Mouse (Mus musculus) adrenal gland, adult 8-10 months (tissue): ENCODE measurements around the gene Prkrip1. TPM values are rescaled to one million over a fixed set of nuclear protein-coding genes. Genes with fewer than 3 reads are reported as not detected.
"Not testable (repeated sequence)": the region's sequence is repeated elsewhere in the genome, so short reads cannot be mapped to it uniquely, and the experiment has no call there.

ENCODE experiments used
- DNase-seq: peaks from one replicate; pipeline ENCODE4 v3.0.0; 2022
- total RNA-seq, 4 experiments: library from RNA; stranded (reverse); gene quantifications; 2 replicates each; pipeline ENCODE4 v1.2.4; 2022

The Prkrip1 gene
- total RNA-seq, 4 experiments from 2014 or later = 28.2 to 37.8 (median 33.4) TPM

- not testable (repeated sequence) for DNase-seq
Observed at GRCm38 (mm10) chr5:136211341-136212102, 12.8 kb upstream of the Prkrip1 start.

- DNase-seq = no peak
Observed at GRCm38 (mm10) chr5:136210549-136210948, 11.8 kb upstream of the Prkrip1 start.

GRCm38 (mm10) chr5:136201832-136202231 is 3.1 kb upstream of the Prkrip1 start:
- peak; percentile 52 for DNase-seq

- no peak for DNase-seq
Observed at GRCm38 (mm10) chr5:136199526-136199925, 763 bp upstream of the Prkrip1 start.

- DNase-seq = no peak
Observed at GRCm38 (mm10) chr5:136191870-136192269, 6.9 kb downstream of the Prkrip1 start.

DNA sequence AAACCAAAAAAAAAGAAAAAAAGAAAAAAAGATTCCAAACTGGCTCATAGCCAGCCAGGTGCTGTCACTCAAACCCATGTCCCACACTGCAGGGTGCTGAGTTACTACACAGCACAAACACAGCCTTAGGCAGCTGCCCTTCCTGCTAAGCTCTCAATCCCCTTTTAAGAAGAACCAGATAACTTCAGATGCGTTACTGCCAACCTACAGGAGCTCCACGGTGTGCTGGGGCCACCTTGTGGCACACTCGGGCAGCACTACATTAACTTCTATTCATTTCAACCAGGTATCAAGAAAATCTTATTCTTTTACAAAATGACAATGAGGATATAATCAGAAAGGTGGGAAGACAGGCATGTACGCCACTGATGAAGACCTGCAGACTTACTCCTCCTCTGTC is 12.0 kb downstream of the Prkrip1 start:
- DNase-seq = no peak

DNA sequence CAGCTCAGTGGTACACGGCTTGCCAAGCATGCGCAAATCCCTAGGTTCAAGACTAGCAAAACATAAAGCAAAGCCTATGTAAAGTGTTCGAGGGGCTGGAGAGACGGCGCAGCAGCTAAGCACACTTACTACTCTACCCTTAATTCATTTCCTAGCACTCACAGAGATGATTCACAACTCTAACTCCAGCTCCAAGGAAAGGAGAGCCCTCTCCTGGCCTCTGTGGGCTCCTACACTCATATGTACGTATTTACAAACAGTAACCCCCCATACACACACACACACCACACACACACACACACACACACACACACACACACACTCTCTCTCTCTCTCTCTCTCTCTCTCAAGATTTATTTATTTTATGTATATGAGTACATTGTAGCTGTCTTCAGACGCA is 15.0 kb downstream of the Prkrip1 start:
- DNase-seq = no peak

DNA sequence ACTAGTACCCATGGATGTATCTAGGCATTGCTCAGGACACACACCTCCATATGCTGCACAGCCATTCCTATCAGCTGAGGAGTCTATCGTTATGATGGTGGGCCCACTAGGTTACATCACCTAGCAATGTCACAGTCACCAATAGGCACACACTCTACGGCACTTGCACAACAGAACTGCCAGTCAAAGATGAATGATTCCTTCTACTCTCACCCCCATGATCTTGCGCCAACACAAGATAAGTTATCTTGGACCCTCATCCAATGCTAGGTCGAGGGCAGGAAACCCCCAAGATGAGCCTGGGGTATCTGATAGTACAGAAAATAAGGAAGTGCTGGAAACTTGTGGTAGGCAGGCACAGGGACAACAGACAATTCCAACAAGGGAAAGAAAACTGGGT is 15.9 kb downstream of the Prkrip1 start:
- no peak for DNase-seq

- no peak for DNase-seq
Observed at GRCm38 (mm10) chr5:136182049-136182448, 16.7 kb downstream of the Prkrip1 start.

DNA sequence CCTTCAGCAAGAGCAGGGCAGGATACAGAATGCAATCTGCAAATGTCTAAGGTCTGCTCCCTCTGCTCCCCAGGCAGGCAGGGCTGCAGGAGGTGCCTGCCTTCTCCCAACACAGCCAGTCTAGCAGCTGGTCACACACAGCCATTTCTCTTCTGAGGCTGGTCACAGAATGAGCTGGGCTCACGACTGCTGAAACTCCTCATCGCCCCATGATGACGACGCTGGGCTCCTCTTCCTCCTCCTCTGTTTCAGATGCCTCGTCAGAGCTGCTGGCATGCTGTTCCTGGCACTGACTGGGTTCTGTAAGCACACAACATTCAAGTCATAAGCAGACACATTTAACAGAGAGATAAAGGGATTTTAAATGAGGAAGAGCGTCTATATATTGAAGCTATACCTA is 17.6 kb downstream of the Prkrip1 start:
- DNase-seq = no peak

DNA sequence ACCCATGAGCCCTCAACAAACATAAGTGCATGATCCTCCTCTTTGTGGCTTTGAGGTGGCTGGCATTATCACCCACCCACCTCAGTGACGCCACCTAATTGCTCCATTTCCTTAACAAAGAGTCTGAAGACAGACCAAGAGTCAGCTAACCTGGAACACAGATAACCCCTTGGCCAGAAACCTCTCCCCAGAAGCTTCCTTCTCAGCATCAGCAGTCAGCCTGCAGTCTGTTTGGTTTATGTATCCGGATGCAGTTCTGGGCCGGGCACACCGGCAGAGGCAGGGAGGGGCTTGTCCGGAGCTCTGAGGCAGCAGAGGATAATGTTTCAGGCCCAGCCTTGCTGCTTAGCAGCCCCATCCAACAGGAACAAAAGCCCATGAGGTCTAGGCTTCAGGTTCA is 19.2 kb downstream of the Prkrip1 start:
- no peak for DNase-seq

DNA sequence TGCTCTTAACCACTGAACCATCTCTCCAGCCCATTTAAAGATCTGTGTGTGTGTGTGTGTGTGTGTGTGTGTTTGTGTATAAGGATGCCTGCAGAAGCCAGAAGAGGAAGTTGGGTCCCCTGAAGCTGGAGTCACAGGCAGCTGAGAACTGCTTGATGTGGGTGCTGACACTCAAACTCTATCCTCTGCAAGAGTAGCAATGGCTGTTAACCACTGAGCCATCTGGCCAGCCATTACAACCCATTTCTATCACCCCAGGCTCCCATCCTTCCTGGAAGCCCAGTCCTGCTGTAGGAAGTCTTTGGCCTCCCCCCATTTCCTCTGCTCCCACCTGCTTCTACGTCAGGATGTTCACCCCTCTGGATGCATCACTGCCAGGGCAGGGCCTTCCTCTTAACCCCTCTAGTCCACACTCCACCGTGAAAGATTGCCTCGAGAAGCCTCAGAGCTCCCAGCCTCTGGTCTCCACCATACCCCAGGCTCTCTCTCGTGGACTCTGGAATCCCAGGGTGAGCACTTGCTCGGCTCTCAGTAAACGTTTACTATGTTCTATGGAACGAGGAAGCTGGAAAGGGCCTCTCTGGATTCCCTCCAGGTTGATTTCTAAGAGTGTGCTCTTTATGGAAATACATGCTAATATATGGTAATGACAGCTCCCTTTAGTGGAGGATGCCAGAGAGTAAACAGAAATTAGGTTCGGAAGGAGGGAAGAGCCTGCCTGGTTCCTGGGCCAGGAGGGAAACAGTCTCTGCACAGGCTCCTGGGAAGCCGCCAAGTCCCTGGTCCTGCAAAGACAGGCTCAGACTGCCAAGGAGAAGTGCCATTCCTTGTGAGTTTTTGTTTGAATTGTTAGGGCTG is 24.9 kb downstream of the Prkrip1 start:
- no peak for DNase-seq

DNA sequence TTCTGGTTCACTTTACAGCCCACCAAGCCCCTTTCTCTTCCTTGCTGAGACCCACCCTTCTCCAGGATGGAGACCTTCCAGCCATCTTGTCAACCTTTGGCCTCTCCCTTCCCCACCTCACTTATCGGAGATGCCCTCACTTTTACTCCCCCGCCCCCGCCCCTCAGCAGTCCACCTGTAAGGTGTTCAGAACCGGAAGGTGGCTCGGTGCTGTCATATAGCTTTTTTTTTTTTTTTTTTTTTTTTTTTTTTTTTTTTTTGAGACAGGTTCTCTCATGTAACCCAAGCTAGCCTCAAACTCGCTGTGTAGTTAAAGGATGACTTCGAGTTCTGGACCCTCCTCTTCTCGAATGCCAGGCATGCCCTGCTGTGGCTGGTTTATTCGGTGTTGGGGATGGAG is 25.8 kb downstream of the Prkrip1 start:
- DNase-seq = no peak

DNA sequence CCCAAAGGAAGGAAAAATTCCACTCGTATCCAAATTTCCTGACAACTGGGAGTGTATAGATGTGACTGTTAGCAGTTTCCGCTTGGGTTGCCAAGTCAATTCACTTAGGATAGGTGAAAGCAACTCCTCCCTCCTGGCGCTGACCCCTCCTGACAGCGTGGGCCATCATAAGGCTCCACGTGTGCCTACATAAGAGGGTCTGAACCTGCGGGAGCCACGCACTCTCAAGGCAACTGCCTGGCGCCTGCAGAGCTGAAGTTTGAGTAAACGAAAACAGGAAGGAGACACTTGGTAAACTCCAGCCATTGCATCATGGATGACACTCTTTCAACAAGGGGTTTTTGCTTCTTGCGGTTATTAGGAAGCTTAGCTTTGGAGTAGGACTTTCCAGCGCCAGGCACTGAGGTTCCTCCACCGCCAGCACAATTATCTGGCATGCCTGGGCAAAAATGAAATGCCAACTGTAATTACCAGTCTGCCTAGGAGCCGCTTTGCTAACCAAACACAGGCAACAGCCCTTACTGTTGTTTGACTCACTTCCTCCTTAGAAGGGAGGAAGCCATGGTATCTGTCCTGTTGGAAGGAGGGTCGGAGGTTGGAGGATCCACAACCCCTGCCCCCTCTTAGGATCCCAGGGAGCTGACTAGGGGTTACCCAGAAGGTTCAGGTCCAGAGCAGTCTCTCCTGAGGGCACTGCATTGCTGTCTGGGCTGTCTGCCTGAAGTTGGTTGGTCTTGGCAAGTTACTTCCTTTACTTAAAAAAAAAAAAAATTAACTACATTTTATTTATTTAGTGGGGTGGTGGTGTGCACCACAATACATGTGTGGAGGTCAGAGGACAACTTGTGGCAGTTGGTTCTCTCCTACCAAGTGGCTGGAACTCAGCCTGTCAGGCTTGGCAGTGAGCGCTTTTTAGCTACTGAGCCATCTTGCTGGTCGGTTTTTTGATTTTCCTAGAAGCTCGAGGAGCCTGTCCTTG is 27.1 kb downstream of the Prkrip1 start:
- no peak for DNase-seq

DNA sequence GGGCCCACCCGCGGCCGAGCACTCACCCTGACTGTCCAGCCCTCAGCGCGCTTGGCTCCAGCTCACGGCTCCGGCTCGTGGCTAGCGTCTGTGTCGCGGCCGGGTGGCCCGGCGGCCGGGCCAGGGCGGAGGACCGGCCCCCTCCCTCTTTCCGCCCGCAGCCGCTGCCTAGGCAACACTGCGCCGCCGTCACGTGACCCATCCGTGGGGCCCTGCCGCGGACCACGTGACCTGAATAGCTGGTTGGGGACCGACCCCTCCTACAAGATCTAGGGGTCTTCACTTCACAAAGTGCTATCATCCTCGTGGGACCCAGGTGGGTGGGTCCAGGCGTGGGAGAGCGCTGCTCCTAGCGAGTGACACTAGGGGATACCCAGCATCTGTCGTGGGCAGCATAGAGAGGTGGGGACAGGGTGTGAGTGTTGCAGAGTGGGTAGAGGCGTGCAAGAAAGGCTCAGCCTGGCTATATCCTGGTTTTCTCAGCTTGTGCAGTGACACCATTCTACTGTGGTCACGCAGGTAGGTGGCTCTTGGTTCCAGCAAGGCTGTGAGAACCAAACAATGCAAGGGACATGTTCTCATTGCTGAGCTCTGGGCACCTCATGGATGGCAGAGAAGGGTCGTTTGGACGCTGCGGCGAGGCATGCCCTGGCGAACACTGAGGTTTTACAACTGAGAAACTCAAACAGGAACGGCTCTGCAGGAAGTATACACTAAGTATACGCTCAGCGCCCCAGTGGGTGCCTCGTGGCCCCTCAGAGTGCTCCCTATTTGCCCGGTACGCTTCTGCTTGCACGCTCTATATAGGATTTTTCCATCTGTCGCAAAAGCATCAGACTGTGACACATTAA is 28.0 kb downstream of the Prkrip1 start, which contains the start of gene Orai2:
Gene Orai2 (minus strand): TSS at position 202 of the 851 bp plus-strand sequence.
- peak; percentile 55 for DNase-seq

DNA sequence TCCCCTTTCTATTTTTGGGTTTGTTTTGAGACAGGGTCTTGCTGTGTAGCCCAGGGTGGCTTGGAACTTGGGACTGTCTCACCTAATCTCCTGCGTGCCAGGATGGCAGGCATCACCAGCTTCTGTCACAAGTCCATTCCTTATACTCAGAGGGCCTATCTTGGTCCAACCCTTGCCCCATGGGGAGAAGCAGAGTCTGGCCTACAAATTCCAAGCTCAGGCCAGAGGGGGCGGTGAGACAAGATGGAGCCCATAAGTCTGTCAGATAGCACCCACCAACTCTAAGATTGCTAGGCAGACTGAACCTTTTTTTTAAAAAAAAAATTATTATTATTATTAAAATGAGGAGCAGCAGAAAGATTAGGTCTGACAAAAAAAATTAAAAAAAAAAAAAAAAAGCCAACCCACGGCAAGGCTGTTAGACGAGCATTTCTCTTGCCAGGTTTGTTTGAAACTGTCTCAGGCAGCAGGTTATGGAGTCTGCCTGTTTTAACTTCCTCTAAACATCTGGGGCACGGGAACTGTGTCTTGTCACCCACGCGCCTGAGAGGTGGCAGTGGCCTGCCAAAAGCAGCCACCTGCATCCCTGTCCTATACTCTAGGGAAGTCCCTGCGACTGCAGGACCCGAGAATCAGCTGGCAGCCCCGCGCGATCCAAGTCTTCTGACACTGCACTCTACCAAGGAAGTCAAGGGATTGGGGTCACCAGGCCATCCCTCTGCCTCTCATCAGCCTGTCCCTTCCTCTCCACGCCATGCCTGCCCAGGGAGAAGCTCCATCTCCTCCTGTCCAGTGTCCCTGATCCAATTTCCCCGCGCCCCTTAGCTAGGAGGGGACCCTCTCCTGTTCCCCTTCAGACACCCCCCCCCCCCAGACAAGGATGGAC is 28.9 kb downstream of the Prkrip1 start:
- DNase-seq = no peak

DNA sequence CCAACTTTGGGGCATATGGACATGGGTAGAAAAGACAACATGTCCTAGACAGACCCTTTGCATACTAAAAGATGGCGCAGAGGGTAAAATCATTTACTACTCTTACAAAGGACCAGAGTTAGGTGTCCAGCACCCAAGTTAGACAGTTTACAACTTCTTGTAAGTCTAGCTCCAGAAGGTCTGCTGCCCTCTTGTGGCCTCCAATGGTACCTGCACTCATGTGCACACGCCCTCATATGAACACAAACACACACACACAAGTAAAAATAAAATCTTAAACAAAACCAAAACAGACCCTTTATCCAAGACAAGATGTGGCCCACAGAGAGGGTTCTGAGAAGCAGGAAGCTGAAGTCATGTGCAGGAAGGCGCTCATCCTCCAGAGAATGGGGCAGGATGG is 30.7 kb downstream of the Prkrip1 start:
- DNase-seq = no peak

- no peak for DNase-seq
Observed at GRCm38 (mm10) chr5:136167296-136167695, 31.5 kb downstream of the Prkrip1 start.

DNA sequence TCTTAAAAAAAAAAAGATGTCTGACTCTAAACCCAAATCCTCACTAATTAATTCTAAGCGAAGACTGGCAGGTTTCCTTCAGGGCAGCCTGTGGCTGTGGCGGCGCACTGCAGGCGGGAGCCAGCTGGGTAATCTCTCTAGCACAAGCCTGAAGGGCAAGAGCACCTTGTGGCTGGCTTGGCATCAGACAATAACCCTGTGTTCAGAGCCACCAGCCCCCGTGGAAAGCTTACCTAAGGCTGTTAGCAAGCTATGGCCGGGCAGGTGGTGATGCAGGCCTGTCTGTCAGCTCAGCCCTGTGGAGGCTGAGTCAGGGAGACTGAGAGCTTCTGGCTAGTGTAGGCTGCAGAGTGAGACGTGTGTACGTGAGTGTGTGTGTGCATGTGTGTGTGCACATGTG is 33.5 kb downstream of the Prkrip1 start:
- DNase-seq = no peak

DNA sequence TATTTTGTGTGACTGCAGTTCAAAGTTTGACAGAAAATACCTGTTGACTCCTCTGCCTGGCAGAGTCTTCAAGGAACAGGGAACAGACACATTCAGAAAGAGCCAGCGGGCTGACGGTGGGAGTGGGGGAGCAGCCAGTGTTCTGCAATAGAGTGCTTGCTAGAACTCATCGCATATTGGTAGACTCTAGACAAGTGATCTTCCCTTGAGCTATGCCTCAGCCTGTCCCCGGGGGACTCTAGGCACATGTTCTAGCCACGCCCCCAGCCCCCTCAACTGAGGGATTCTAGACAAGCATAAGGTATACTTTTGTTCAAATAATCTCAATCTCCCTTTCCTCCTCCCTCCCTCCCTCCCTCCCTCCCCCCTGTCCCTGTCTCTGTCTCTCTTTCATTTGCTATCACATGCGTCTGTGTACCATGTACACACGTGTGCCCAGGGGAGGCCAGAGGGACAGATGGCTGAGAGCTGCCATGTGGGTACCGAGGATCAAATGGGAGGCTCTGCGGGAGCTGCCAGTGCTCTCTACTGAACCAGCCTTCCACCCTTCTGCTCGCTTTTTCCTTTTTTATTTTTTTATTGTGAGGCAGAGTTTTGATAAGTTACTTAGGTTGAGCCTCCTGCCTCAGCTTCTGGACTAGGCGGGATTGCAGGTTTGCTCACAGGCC is 34.8 kb downstream of the Prkrip1 start:
- no peak for DNase-seq
